Mouse (Mus musculus) megakaryocyte, embryonic 14.5 days (primary cell): ENCODE data around the gene Haghl. TPM values are rescaled to one million over a fixed set of nuclear protein-coding genes. Genes with fewer than 3 reads are reported as not detected.

ENCODE experiments used
- H3K27me3 ChIP-seq: replicated peaks from 2 replicates; pipeline ENCODE3; 2012; ENCODE audit warnings: inconsistent platforms
- H3K36me3 ChIP-seq: replicated peaks from 2 replicates; pipeline ENCODE3; 2012; ENCODE audit warnings: low read length, inconsistent platforms, mixed read lengths
- H3K4me1 ChIP-seq: 2 replicates; pipeline ENCODE4 v1.6.1; 2012; ENCODE audit warnings: inconsistent platforms
- H3K4me3 ChIP-seq: replicated peaks from 2 replicates; pipeline ENCODE3; 2012; ENCODE audit warnings: moderate library complexity, mild to moderate bottlenecking, inconsistent platforms
- H3K9me3 ChIP-seq: 2 replicates; pipeline ENCODE4 v1.6.1; 2012; ENCODE audit warnings: inconsistent platforms
- FLI1 ChIP-seq: IDR thresholded peaks from 2 replicates; pipeline ENCODE4 v1.6.1; 2012; ENCODE audit warnings: low read length, inconsistent platforms, mixed read lengths
- GATA1 ChIP-seq: IDR thresholded peaks from 3 replicates; pipeline ENCODE4 v1.6.1; 2012; ENCODE audit warnings: mixed read lengths, low read length, inconsistent platforms, borderline replicate concordance
- polyA plus RNA-seq: library from polyadenylated mRNA; stranded (reverse); fragments of >175 nt; gene quantifications from 2 replicates; pipeline ENCODE4 v1.2.3, GENCODE M21; 2012; ENCODE audit warnings: low replicate concordance; ENCODE audit not compliant: insufficient read depth

The Haghl gene
- polyA plus RNA-seq, 1 experiment = 29.7 TPM

DNA sequence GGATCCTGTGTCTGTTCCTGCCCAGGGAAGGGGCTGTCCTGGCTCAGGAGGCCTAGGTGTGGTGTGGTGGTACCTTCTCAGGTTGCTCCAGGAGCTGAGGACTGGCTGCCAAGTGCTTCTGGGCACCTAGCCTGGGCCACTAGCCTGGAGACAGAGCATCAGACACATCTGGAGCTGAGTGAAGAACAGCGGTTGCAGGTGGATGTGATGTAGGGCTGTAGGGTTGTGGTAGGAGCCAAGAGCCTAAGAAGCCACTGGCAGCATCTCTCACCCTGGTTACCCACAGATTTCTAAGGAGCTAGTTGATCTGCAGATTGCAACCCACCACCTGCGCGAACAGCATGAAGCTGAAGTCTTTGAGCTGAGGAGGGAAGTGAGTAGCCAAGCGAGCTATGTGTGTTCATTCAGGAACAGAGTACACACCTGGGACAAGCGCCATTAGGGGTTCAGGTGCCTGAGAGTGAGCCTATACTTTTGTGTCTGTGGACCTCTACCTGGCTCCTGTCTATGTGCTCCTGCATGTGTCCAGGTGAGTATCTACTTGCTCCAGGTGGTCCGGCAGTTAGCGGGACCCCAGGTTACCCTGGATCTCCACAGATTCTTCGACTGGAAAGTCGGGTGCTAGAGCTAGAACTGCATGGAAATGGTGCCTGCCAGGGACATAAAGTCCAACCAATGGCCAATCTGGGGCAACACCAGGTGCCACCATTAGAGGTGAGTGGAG, 1.5 kb upstream of the Haghl start:
- no peak for TF ChIP-seq GATA1
- no peak for TF ChIP-seq FLI1
- Histone ChIP-seq H3K27me3 (peaks cover 3% of the 10 kb centered on the region), H3K36me3 (peaks cover 55% of the 10 kb centered on the region), H3K9me3 (no peaks in the 10 kb centered on the region), H3K4me1 (peaks cover 50% of the 10 kb centered on the region), H3K4me3 (no peak overlapping the region)

- Histone ChIP-seq H3K27me3 (peaks cover 3% of the 10 kb centered on the region), H3K4me1 (peaks cover 43% of the 10 kb centered on the region), H3K36me3 (peaks cover 62% of the 10 kb centered on the region), H3K4me3 (peak within 1 kb of the TSS; percentile 98), H3K9me3 (no peaks in the 10 kb centered on the region)
- TF ChIP-seq GATA1 (no peak), FLI1 (no peak)
These were observed 807 bp upstream of the Haghl start, which contains the start of gene Ccdc78 for GRCm38 (mm10) chr17:25786280-25786679. Gene Ccdc78, plus strand, starts transcription at chr17:25786580.

- Histone ChIP-seq H3K27me3 (no peaks in the 10 kb centered on the region), H3K9me3 (no peaks in the 10 kb centered on the region), H3K4me3 (peak overlapping the region; percentile 98), H3K36me3 (peaks cover 68% of the 10 kb centered on the region), H3K4me1 (peaks cover 34% of the 10 kb centered on the region)
- TF ChIP-seq GATA1 (no peak), FLI1 (no peak)
These were observed 1.5 kb downstream of the Haghl start for GRCm38 (mm10) chr17:25783861-25784574.

- no peak for TF ChIP-seq FLI1
- no peak for TF ChIP-seq GATA1
- H3K27me3 ChIP-seq = no peaks in the 10 kb centered on the region
- H3K4me1 ChIP-seq = peaks cover 34% of the 10 kb centered on the region
- H3K4me3 ChIP-seq = no peak overlapping the region
- H3K9me3 ChIP-seq = no peaks in the 10 kb centered on the region
- H3K36me3 ChIP-seq = peaks cover 71% of the 10 kb centered on the region
These were observed 2.4 kb downstream of the Haghl start for GRCm38 (mm10) chr17:25783086-25783485.

DNA sequence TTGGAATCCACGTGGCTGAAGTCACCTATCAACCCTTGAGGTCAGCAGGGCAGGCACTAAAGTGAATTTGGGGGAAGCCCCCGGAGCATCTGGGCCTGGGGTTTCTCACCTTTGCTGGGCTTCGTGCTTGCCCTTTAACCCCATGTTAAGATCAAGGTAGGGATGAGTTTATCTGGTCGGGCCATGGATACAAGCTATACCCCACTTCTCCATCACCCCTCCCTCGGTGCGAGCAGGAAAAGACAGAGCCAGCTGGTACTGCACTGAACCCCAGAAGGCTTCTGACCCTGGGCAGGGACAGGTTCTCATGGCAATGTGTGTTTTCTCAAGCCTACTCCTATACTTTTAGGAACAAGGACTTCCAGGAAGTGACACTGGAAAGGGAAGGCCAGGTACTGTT, 4.1 kb downstream of the Haghl start:
- TF ChIP-seq FLI1 (no peak), GATA1 (no peak)
- H3K36me3 ChIP-seq = peaks cover 77% of the 10 kb centered on the region
- no peaks in the 10 kb centered on the region for H3K9me3 ChIP-seq

DNA sequence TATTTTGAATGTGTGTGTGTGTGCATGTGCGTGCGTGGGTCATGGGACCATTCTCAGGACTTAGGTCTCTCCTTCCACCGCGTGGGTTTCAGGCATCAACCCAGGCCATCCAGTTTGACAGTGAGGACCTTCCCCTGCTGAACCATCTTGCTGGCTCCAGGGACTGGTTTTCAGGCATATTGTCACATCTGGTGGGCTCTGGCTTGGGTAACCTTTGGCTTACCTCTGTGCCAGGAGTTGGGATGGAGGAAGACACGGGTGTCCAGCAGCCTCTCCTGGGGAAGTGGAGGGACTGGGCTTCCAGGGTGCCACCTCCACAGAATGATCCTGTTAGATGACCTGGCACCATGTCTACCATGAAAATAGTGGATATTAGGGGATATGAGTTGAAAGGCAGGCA, 7.5 kb downstream of the Haghl start:
- H3K36me3 ChIP-seq = peaks cover 73% of the 10 kb centered on the region
- H3K4me1 ChIP-seq = peaks cover 29% of the 10 kb centered on the region
- no peak overlapping the region for H3K4me3 ChIP-seq
- H3K27me3 ChIP-seq = no peaks in the 10 kb centered on the region
- TF ChIP-seq FLI1 (no peak), GATA1 (no peak)
- no peaks in the 10 kb centered on the region for H3K9me3 ChIP-seq

More for the DNA sequence above, 4.1 kb downstream of the Haghl start:
- H3K4me3 ChIP-seq = no peak overlapping the region
- H3K27me3 ChIP-seq = no peaks in the 10 kb centered on the region
- peaks cover 32% of the 10 kb centered on the region for H3K4me1 ChIP-seq

DNA sequence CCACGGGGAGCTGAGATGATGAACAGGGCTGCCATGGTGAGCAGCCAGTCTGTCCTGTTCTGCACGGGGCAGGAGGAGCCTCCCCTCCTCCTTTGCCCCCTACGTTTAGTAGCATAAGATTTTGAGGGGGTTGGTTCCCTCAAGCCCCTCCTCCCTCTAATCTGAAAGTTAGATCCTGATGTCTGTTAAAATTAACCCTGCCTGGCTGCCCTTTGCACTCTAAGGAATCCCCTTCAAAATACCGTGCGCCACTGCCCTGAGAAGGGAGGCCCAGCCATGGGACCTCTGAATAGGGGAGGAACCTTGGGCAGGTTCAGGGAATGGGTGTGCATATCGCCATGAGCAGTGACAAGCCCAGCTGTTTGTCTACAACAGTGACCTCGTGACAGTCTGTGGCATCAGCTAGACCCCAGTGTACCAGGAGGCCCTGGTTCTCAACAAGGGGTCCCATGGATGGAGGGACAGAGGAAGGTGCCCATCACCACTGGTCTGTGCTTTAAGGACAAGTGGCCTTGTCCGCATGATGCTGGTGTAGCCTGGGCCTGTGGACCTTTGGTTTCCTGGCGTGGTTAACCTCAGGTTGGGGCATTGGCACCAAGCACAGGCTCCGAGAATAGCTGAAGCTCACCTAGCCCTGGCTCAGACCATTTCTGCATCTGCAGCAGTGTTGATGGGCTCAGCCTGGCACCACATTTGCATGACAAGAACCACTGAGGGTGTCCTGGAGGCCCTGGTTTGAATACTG, 10.0 kb downstream of the Haghl start:
- H3K27me3 ChIP-seq = peaks cover 11% of the 10 kb centered on the region
- H3K36me3 ChIP-seq = peaks cover 49% of the 10 kb centered on the region
- no peaks in the 10 kb centered on the region for H3K9me3 ChIP-seq
- peak overlapping the region; percentile 64 for H3K4me3 ChIP-seq
- TF ChIP-seq GATA1 = no peak
- TF ChIP-seq FLI1 = no peak
- peaks cover 29% of the 10 kb centered on the region for H3K4me1 ChIP-seq

DNA sequence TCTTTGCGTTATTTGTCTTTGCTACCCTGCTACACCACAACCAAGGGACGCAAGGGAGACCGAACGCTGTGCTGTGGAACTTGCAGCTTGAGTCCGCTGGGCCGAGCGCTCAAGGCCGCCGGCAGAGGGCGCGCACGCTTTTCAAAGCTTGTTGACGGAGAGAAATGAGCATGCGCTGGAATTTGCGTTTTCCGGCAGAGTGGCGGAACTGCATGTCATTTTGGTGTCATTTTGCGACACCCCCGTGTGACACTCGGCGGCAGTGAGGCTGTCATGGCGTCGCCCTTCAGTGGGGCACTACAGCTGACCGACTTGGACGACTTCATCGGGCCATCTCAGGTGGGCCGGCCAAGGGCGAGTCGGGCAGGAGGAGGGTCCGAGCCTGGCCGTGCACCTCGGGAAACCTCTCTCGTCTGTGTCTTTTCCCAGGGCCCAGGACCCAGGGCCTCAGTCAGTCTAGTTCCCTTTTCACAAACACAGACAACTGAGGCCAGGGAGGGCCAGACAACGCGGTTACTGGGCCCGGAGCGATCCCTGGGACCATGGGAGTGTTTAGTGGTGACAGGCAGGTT, 11.8 kb downstream of the Haghl start, which contains the start of gene Narfl:
Narfl (plus strand) TSS at position 228 of the 572 bp plus-strand sequence.
- Histone ChIP-seq H3K4me3 (peak within 1 kb of the TSS; percentile 99), H3K4me1 (peaks cover 29% of the 10 kb centered on the region), H3K27me3 (peaks cover 24% of the 10 kb centered on the region), H3K9me3 (no peaks in the 10 kb centered on the region), H3K36me3 (peaks cover 30% of the 10 kb centered on the region)
- no peak for TF ChIP-seq GATA1
- no peak for TF ChIP-seq FLI1

GRCm38 (mm10) chr17:25769331-25769730, 16.1 kb downstream of the Haghl start:
- Histone ChIP-seq H3K27me3 (peaks cover 48% of the 10 kb centered on the region), H3K9me3 (no peaks in the 10 kb centered on the region), H3K36me3 (no peaks in the 10 kb centered on the region), H3K4me3 (no peak overlapping the region), H3K4me1 (peaks cover 10% of the 10 kb centered on the region)
- TF ChIP-seq GATA1 = no peak
- TF ChIP-seq FLI1 = no peak
